Mouse (Mus musculus): Measurements from ENCODE around the gene Acbd5. TPM values are rescaled to one million over a fixed set of nuclear protein-coding genes. Genes with fewer than 3 reads are reported as not detected.

The Acbd5 gene
- 238 TPM for polyA plus RNA-seq (2014; fragmentation: Illumina TruSeq; extraction: RNeasy Lipid Tissue Mini Kit (QIAGEN cat#74804); ENCODE audit: low replicate concordance)

DNA sequence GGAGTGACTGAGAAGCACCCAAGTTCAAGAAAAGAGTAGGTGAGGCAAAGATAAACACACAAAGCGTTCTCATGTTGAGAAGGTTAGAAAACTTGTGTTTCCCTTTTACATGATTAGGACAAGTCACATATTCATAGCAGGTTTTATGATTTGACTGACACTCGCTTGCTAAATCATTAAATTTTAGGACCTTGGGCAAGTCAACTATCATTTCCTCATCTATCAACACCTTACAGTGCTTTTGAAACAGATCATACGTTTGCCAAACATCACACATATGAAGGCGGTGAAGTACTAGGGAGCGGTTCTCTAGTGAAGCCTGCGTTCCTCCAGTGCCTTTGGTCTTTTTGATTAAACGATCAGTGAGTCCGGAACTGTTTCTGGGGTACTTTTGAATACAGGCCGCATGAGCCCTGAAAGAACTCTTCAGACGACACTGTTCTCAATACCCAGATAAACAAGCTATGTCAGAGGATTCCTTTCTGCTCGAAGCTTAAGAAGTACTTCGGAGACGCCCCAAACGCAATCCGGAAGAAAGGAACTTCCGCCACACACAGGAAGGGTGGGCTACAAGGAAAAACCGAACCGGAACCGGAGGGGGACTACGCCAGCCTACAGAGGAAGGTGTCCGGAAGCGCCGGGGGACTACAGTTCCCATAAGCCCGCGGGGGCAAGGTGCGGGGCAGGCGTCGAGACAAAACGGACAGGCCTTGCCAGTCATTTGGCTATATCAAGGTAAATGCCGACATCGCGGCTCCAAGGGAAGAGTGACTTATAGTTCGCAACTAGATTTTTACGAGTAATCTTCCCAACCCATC, at the start of gene Acbd5:
Gene Acbd5 (plus strand): TSS at position 616 of the 818 bp plus-strand sequence.

DNA sequence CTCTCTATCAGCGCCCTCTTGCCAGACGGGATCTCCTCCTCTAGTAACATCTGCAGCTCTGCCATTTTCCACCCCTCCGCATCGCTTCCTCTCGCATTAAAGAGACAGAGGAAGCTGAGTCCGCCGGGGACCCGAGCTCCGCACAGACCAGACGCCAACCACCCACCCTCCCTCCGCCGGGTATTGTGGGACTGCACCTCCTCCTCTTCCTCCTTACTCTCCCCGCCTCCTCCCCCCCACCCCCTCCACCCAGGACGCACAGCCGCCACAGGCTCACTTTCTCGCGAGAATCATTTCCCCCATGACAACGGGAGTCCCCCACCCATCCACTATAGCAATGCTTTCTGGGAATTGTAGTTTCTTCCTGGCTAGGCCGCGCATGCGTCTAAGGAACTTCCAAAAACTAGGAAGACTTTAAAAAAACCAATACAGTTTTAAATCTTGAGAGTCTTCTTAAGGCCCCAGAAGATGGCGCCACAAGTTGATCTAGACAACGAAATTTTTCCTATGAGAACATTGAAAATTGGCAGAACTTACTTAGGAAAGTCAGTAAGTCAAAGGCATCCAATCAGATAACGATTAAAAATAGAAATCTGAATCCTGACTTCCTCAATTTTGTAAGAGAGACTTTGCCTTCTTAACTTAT, 27.8 kb upstream of the Acbd5 start, which contains the start of gene Abi1:
Gene Abi1 (minus strand): TSS at position 241 of the 646 bp plus-strand sequence.

DNA sequence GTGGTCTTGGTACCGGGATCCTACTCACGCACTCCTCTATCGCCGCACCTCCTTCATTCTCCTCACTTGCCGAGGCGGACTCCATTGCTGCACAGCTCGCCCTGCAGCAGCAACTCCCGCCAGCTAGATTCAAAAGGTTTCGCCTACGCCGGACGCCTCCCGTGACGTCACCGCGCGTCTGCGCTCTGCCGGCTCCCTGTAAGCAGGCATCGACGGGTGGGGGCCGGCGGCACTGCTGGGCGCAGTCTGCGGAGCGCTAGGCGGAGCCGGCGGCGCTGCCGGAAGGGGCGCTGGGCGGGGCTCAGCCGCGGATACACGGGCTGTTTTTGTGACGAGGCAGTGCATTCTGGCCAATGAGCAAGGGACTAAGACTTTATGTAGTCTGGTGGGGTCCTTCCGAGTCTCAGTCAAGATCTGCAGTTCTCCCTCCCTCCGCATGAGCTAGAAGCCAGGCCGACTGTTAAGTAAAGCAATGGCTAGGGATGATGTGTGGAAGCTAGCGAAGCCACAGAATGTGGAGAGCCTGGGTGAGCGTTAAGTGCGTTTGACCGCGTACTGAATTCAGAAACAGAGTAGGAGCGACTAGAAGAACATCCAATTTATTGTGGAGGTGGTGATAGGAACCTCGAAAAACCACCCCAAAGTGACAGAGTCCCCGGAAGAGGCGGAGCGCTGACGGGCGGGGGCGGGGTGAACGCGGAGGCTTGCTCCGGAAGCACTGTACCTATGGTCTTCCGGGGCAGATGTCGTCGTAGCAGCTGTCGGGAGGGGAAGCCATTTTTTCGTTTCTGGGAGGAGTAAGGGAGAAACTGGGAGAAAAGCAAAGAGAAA, 88.0 kb downstream of the Acbd5 start, which contains the start of the genes Mastl and Yme1l1:
Gene Mastl (minus strand): TSS at position 248 of the 831 bp plus-strand sequence.
Gene Yme1l1 (plus strand): TSS at position 593 of the 831 bp plus-strand sequence.

Other genes starting within 250 kb of the Acbd5 start
- 159 TPM for gene Pdss1, start 172.6 kb upstream of the Acbd5 start, polyA plus RNA-seq (2014; fragmentation: Illumina TruSeq; extraction: RNeasy Lipid Tissue Mini Kit (QIAGEN cat#74804); ENCODE audit: low replicate concordance)
- gene Abi1, start 27.9 kb upstream of the Acbd5 start, polyA plus RNA-seq (2014; fragmentation: Illumina TruSeq; extraction: RNeasy Lipid Tissue Mini Kit (QIAGEN cat#74804); ENCODE audit: low replicate concordance) = 258 TPM
- gene Mastl, start 87.9 kb downstream of the Acbd5 start, polyA plus RNA-seq (2014; fragmentation: Illumina TruSeq; extraction: RNeasy Lipid Tissue Mini Kit (QIAGEN cat#74804); ENCODE audit: low replicate concordance) = 8.7 TPM
- 231 TPM for gene Yme1l1, start 88.2 kb downstream of the Acbd5 start, polyA plus RNA-seq (2014; fragmentation: Illumina TruSeq; extraction: RNeasy Lipid Tissue Mini Kit (QIAGEN cat#74804); ENCODE audit: low replicate concordance)
- gene 4931423N10Rik, start 139.3 kb downstream of the Acbd5 start, polyA plus RNA-seq (2014; fragmentation: Illumina TruSeq; extraction: RNeasy Lipid Tissue Mini Kit (QIAGEN cat#74804); ENCODE audit: low replicate concordance) = not detected

Measured in small intestine, adult 10 weeks (tissue).